Mouse (Mus musculus) thymus, postnatal 0 days (tissue): ENCODE measurements around the gene Gm38394. TPM values are rescaled to one million over a fixed set of nuclear protein-coding genes. Genes with fewer than 3 reads are reported as not detected.
A peak's percentile ranks its signal among the peaks of the same experiment; 100 is the strongest.

Source experiments
- DNase-seq: peaks from one replicate; pipeline ENCODE4 v3.0.0-alpha.2; 2015; ENCODE audit warnings: low spot score
- polyA plus RNA-seq: library from polyadenylated mRNA; unstranded; fragments of >200 nt; fragmentation: Nextera tagmentation; extraction: Ambion mirVana; gene quantifications from 2 replicates; pipeline ENCODE4 v1.2.1, GENCODE M21; 2015

Gene Gm38394
- polyA plus RNA-seq, 1 experiment from 2014 or later = 3.0 TPM

DNA sequence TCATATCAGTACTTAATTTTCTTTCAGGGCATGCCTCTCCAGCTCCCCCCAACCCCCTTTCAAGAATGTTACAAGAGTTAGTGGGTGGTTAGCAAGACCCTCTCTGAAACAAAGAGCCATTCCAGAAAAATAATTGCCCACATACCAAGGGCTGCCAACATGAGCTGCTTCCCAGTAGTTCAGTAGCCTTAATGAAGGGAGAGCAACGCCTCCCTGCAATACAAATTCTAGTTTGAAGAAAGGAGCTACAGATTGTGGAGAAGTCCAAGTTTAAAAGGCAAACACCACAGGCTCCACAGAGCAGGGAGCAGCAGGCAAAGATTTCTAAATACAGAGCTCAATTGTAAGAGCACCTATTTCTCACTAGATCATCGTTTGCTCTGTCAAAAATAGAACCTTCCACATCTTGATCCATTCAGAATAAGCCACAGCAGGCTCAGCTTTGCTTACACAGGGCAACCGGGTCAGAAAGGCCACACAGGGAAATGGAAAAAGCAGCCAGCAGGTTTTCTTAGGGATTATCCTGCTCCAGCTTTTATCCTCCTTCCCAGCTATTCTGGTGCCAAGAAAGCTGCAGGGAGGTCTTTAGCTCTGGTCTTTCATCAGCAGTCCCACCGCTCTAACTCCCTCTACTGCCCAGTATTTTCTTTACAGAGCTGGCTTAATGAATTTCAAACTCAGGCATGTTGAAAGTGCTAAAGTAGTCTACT lies 64.7 kb downstream of the Gm38394 start:
- DNase-seq = no peak

DNA sequence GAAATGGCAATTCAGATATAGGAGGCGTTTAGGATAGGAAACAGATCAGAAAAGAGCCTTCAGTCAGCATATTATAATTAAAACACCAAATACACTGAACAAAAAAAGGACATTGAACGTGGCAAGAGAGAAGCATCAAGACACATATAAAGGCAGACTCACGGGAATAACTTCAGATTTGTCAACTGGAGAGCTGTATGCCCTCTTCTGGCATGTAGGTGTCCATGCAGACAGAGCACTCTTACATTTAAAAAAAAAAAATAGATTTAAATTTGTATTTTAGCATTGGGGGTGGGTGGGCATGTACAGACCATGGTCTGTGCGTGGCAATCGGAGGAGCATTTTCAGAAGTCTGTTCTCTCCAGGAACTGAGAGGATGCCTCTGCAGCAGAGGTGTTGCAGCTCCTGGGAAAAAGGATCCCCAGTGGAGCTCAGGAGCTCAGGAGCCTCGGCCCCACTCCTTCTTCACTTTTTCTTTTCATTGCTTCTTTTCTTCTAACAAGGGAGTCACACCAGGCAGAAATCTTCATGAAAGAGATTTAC lies 75.1 kb downstream of the Gm38394 start:
- no peak for DNase-seq

DNA sequence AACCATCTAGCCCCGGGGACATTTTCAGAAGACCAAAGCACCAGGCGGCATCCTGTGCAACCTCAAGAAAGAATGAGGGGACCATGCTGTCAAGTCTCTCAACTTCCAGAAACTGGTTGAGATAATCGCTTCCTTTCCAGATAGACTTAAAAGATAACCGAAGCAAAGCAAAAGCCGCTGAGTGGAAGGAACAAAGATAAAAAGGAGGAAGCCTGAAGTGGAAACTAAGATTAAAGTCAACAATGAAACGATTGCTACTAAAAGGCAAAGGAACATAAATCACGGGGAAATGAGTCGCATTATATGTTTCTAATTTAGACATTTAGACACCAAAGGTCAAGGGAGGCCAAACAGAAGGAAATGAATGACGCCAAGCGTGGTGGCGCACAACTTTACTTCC lies 89.8 kb downstream of the Gm38394 start:
- DNase-seq = peak; percentile 46

Other genes with a start within 250 kb of the Gm38394 start
- 14.6 and 15.2 TPM in 2 replicates for gene Sox13, start 236.9 kb downstream of the Gm38394 start, polyA plus RNA-seq
- 1,024 and 1,029 TPM in 2 replicates for gene Snrpe, start 51.0 kb downstream of the Gm38394 start, polyA plus RNA-seq
- gene Zbed6, start 433 bp downstream of the Gm38394 start, polyA plus RNA-seq = 0.14 and 0.86 TPM in 2 replicates
- gene Lax1, start 28.8 kb upstream of the Gm38394 start, polyA plus RNA-seq = 27.3 and 29.4 TPM in 2 replicates
- 3.1 and 3.5 TPM in 2 replicates for gene Atp2b4, start 139.7 kb upstream of the Gm38394 start, polyA plus RNA-seq
- 0.12 and 0.42 TPM in 2 replicates for gene Optc, start 246.7 kb upstream of the Gm38394 start, polyA plus RNA-seq